Mouse (Mus musculus): ENCODE measurements at regions not wholly inside any gene's neighbourhood (a gene's known extent, or its start where the extent isn't known, plus 50 kb on each side); places are given as distances from the start of the nearest gene placed in this dataset.
"Not testable (repeated sequence)": the region's sequence is repeated elsewhere in the genome, so short reads cannot be mapped to it uniquely, and the experiment has no call there.

DNA sequence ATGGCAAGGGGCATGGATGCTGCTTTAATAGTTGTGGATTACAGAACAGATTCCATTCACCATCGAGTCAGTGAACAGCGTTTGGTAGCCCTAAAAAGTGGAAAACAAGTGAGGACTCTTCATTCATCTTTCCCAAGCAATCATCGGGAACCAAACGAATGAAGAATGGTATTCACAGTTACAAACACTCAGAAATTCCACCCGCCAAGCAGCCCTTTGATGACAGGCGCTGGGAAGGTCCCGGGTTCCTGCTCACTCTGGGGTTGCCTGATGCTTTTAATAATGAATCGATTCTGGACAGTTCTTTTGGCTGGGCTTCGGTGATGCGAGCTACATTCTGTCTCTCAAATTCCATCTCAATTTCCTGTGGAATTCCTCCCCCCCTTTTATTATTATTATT is 110.9 kb downstream of the Bod1 start:
- TF ChIP-seq CTCF (conservative IDR thresholded peaks at IDR 0.05) = no peak
- Histone ChIP-seq H3K27ac (no peak overlapping the region), H3K4me3 (no peak overlapping the region)
- no peak for DNase-seq (ENCODE audit: low spot score in 2 of 2)

DNA sequence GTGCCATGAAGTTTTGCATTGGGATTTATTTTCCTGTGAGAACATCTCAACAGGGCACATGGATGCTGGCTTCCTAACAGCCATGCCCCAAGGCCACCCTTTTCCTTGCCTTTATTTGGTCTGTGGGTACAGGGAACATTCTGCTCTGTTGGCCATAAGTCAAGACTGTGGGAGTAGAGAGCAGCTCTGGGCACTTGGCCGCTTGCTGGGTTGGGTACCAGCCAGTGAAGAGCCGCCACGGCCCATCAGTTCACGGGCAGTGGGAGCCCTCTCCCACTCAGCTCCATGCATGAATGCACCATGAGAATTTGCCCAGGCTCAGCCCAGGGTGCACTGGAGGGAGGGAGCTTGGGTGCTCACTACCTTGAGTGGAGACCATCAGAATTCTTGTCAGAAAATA is 116.6 kb downstream of the Bod1 start:
- DNase-seq (ENCODE audit: low spot score in 2 of 2) = no peak
- no peak for TF ChIP-seq CTCF (conservative IDR thresholded peaks at IDR 0.05)
- Histone ChIP-seq H3K27ac (no peak overlapping the region), H3K4me3 (no peak overlapping the region)

DNA sequence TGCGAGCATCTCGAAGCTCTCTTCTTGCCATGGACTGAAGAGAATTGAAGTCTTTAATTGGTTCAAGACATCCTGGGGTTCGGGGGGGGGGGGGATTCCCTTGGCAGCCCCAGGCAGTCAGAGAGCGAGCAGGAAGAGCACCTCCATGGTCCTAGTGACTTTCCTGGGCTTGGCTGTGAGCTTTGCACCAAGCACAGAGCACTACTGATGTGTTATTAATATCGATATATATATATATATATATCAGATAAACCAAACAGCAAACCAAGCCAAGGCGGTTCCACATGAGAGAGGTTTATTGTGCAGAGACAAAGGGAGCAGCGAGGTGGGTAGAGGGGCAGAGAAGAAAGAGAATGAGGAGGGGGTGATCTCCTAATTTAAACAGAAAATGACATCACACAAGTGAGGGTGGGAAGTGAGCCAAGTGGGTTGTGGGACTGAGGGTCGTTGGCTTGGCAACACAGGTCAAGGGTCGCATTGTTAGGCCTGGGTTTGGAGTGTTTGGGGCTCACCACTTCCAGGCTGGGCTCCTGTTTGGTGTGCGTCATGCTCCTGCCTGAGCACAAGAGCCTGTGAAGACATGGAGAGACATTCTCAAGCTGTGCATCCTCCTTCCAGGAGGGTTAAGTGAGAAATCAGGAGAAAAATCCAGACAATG is 119.9 kb downstream of the Bod1 start:
- no peak overlapping the region for H3K4me3 ChIP-seq
- DNase-seq (ENCODE audit: low spot score in 2 of 2) = no peak
- H3K27ac ChIP-seq = no peak overlapping the region
- TF ChIP-seq CTCF (conservative IDR thresholded peaks at IDR 0.05) = no peak

DNA sequence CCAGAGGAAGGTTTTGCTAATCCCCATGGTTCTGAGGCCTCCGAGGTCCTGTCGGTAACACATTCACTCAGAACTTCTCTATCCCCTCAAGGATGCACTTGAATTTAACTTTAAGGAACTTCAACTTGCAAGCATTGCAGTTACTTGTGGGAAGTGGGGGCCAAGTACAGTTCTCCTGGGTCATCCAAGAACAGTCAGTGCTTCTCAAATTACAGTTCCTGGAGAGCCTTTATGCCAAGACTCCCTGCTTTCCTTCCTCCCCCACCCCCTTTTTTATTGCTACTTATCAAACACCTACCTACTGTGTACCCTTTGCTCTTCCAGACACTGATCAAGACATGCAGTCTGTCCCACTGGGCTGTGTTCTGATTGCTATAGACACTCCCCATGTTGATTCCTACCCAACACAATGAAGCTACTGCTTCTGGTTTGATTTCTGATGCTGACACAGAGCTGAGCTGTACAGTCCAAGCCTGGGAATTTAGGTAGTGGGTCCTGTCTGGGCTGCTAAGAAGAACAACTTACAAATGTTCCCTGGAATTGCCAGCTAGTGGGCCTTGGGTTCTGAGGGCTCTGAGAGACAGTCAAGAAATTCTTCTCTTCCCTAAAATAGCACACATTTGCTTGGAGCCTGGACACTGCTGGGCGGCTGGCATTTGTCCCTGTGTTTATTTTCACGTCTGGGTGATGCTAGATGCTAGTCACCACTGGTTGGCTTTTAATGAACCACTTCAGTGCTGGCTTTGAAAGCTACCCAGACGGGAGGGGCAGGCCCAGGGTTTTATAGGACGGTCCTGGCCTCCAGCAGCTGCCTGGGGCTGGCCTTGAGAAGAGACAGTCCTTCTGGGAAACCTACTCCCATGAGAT is 120.7 kb downstream of the Bod1 start:
- no peak for DNase-seq (ENCODE audit: low spot score in 2 of 2)
- no peak for TF ChIP-seq CTCF (conservative IDR thresholded peaks at IDR 0.05)
- no peak overlapping the region for H3K27ac ChIP-seq
- H3K4me3 ChIP-seq = no peak overlapping the region

DNA sequence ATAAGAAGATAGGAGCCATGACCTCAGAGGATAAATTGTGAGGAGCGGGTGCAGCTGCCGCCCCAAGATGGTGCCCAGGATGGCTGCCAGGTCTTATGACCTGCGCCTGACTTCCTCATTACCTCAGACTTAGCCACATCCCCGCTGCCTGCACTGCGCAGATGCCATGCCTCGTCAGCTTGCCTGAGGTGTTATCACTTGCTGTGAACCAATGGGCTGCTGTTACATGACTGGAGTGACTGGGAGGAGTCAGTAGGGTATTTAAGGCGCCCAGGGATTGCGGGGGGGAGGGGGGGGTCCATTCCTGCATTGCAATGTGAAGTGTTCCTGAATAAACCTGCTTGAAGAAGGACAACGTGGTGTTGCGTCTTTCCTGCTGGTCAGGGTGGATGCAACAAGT is 126.2 kb downstream of the Bod1 start:
- not testable (repeated sequence) for H3K4me3 ChIP-seq; DNase-seq (ENCODE audit: low spot score in 2 of 2); H3K27ac ChIP-seq

DNA sequence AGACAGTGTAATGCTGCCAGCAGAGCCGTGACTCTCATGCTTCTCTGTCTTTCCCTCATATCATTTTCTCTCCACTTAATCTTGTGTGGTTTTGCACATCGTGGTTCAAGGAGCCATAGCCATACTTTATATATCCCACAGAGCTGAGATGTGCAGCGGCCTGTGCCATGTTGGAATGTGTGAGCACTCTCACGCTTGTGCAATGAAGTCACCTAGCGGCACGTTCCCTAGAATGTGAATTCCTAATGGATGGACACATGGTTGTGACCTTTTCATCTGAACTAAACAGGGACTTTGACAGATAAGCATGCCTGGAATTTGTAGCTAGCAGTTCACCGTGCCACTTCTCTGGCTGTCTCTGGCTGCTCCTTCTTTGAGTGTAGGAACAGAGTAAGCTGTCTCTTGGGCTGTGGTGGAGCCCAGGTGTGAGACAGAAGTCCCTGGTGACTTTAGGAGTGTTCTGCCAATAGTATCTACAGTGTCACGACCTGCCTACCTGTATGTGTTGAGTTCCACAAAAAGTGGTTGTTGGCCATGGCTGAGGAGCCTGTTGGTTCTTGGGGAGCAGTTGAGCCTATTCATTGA is 129.0 kb downstream of the Bod1 start:
- DNase-seq (ENCODE audit: low spot score in 2 of 2) = no peak
- Histone ChIP-seq H3K4me3 (no peak overlapping the region), H3K27ac (no peak overlapping the region)
- TF ChIP-seq CTCF (conservative IDR thresholded peaks at IDR 0.05) = no peak

DNA sequence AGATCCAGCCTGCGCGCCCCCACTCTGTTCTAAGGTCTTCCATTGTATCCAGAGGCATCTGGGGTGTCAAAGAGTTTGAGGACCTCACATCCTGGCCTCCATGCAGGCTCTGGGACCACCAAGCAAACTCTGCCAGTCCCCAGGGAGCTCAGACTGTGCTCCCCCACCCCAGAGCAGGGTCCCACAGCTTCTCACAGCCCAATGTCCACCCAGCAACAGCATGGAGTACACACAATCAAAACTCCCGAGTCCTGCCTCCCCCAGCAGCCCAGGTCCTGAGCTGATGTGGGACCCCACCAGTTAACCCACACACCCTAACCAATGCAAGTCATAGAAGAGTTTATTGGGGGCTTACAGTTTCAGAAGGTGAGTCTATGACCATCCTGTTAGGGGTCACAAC is 130.3 kb downstream of the Bod1 start:
- no peak for DNase-seq (ENCODE audit: low spot score in 2 of 2)
- no peak overlapping the region for H3K27ac ChIP-seq
- TF ChIP-seq CTCF (conservative IDR thresholded peaks at IDR 0.05) = no peak
- no peak overlapping the region for H3K4me3 ChIP-seq

DNA sequence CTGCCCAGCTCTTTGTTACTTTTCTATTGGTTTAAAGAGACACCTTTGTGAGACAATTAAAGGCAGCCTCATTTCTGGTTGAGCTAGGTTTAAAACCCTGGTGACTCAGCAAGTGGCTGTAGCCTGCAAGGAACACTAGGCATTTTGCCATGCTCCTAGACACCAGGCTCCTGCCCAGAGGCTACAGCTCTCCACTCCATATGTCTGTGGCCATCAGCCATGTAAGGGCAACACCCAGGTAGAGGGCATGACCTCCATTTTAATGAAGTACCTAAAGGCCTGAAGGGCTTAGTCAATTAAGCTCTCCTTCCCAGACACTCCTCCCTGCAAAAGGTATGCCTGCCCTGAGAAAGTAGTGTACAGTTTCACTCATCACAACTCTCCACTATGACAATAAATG is 130.9 kb downstream of the Bod1 start:
- no peak overlapping the region for H3K4me3 ChIP-seq
- H3K27ac ChIP-seq = no peak overlapping the region
- no peak for TF ChIP-seq CTCF (conservative IDR thresholded peaks at IDR 0.05)
- no peak for DNase-seq (ENCODE audit: low spot score in 2 of 2)

DNA sequence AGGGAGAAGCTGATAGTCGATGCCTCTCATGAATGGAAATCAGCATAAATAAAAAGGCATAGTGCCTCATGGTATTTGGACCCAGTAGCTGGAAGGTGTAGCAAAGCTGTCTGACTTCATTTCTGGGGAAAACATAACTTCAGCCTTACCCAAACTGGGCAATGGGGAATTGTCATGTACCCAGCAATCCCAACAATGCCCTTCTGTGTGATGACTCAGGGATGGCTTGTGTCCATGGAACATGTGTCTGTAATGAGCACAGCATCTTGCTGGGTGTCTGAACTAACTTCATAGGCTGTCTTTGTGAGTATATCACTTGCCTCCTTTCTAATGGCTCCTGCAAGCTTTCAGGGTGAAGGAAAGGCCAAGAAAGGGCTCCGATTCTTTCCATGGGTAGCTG is 140.3 kb downstream of the Bod1 start:
- H3K27ac ChIP-seq = no peak overlapping the region
- H3K4me3 ChIP-seq = no peak overlapping the region
- no peak for TF ChIP-seq CTCF (conservative IDR thresholded peaks at IDR 0.05)
- DNase-seq (ENCODE audit: low spot score in 2 of 2) = no peak

DNA sequence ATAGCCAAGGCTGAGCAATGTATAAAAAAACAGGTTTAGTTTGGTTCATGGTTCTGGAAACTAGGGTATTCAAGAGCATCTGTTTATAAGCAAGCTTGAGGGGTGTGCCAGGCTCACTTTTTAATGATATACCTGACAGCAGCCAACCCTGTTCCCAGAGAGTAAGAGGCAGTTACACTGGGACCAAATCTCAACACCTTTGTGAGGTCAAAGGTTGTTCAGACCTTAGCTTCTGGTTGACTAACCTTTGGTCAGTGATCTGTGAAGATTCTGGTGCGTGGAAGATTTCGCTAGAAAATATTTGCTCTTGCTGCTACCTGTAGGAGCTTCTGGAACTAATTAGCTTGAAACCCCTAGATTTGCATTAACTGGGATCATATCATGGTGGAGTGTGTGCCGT is 140.8 kb downstream of the Bod1 start:
- no peak overlapping the region for H3K4me3 ChIP-seq
- H3K27ac ChIP-seq = no peak overlapping the region
- DNase-seq (ENCODE audit: low spot score in 2 of 2) = no peak
- TF ChIP-seq CTCF (conservative IDR thresholded peaks at IDR 0.05) = no peak

DNA sequence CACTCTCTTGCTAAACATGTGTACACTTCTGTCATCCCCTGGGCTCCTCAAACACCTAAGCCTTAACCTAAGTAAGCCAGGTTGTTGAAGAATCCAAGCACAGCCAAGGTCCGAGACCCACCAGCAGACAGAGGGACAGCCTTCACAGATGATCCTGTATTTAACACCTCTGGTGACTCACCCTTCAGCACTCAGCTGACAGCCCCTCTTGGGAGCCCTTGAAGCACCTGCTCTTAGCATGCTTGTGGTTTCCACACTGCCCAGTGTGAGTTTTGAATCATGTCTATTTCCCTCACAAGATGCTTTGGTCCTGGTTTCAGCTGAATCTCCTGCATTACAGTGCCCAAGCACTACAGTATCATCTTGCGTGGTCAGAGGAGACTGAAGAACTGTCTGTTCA is 142.0 kb downstream of the Bod1 start:
- no peak for TF ChIP-seq CTCF (conservative IDR thresholded peaks at IDR 0.05)
- Histone ChIP-seq H3K27ac (no peak overlapping the region), H3K4me3 (no peak overlapping the region)
- DNase-seq (ENCODE audit: low spot score in 2 of 2) = no peak

DNA sequence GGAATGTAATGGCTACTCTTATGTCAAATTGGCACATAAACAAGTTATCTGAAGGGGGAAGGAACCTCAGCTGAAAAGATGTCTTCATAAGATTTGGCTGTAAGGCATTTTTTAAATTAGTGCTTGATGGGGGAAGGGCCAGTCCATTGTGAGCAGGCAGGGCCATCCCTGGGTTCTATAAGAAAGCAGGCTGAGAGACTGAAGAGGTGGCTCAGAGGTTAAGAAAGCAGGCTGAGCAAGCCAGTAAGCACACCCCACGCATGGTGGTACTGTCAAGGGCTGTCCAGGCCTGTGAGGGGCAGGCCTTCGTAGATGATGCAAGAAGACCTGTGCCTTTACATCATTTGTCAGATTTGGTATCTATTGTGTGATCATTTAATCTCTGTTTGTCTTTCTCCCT is 147.0 kb downstream of the Bod1 start:
- TF ChIP-seq CTCF (conservative IDR thresholded peaks at IDR 0.05) = no peak
- Histone ChIP-seq H3K4me3 (no peak overlapping the region), H3K27ac (no peak overlapping the region)
- no peak for DNase-seq (ENCODE audit: low spot score in 2 of 2)

DNA sequence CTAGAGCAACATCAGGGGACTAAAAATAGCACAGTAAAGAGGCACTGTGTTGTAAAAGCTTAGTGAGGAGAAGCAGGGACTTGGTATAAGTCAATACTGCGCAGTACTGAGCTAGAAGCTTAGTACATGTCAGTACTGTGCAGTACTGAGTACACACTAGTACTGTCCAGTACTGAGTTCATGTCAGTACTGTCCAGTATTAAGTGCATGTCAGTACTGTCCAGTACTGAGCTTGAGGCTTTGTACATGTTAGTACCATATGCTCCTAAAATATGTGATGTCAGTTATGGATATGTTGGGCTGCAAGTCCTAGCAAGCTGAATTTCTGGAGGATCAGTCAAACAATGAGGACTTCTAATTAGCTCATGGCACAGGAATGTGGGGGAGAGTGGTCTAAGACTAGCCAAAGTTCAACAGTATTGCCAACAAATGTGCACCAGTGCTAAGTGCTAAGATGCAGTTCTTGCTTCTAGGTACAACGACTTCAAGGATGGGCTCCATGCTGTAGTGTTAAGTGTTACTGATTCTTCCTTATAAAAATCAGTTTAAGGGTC is 147.5 kb downstream of the Bod1 start:
- TF ChIP-seq CTCF (conservative IDR thresholded peaks at IDR 0.05) = no peak
- no peak overlapping the region for H3K27ac ChIP-seq
- no peak overlapping the region for H3K4me3 ChIP-seq
- no peak for DNase-seq (ENCODE audit: low spot score in 2 of 2)
